Mouse (Mus musculus): ENCODE results near the gene Rassf2. TPM values are rescaled to one million over a fixed set of nuclear protein-coding genes. Genes with fewer than 3 reads are reported as not detected.

Rassf2 gene
- total RNA-seq, 2 experiments from 2014 or later, result 31.4 to 34.8 TPM

GRCm38 (mm10) chr2:131956336-131957256 is 73.5 kb downstream of the Rassf2 start:
- no peak for DNase-seq (ENCODE audit: extremely low spot score in 1 of 2, low spot score in 1 of 2)

- no peak for DNase-seq (ENCODE audit: extremely low spot score in 1 of 2, low spot score in 1 of 2)
These were observed 74.8 kb downstream of the Rassf2 start for GRCm38 (mm10) chr2:131955264-131955663.

- no peak for DNase-seq (ENCODE audit: extremely low spot score in 1 of 2, low spot score in 1 of 2)
These were observed 75.2 kb downstream of the Rassf2 start for GRCm38 (mm10) chr2:131954835-131955234.

- peak in 1 of 2 experiments; percentile 5 for DNase-seq (ENCODE audit: extremely low spot score in 1 of 2, low spot score in 1 of 2)
These were observed 76.3 kb downstream of the Rassf2 start for GRCm38 (mm10) chr2:131953711-131954110.

GRCm38 (mm10) chr2:131952961-131953538 is 77.0 kb downstream of the Rassf2 start:
- peak in 1 of 2 experiments; percentile 5 for DNase-seq (ENCODE audit: extremely low spot score in 1 of 2, low spot score in 1 of 2)

GRCm38 (mm10) chr2:131952456-131952855 is 77.6 kb downstream of the Rassf2 start:
- peak in 1 of 2 experiments; percentile 5 for DNase-seq (ENCODE audit: extremely low spot score in 1 of 2, low spot score in 1 of 2)

- peak in 1 of 2 experiments; percentile 4 for DNase-seq (ENCODE audit: extremely low spot score in 1 of 2, low spot score in 1 of 2)
These were observed 79.4 kb downstream of the Rassf2 start, which contains the start of gene Prnd for GRCm38 (mm10) chr2:131950598-131951095. Gene Prnd (plus strand): TSS chr2:131950861.

GRCm38 (mm10) chr2:131949767-131950597 is 80.1 kb downstream of the Rassf2 start:
- DNase-seq (ENCODE audit: extremely low spot score in 1 of 2, low spot score in 1 of 2), result peak; percentile 32 to 77

- peak in 1 of 2 experiments; percentile 2 for DNase-seq (ENCODE audit: extremely low spot score in 1 of 2, low spot score in 1 of 2)
These were observed 81.0 kb downstream of the Rassf2 start for GRCm38 (mm10) chr2:131948916-131949639.

- DNase-seq (ENCODE audit: extremely low spot score in 1 of 2, low spot score in 1 of 2), result peak in 1 of 2 experiments; percentile 2
These were observed 81.9 kb downstream of the Rassf2 start for GRCm38 (mm10) chr2:131948156-131948555.

GRCm38 (mm10) chr2:131946351-131946750 is 83.7 kb downstream of the Rassf2 start:
- peak in 1 of 2 experiments; percentile 3 for DNase-seq (ENCODE audit: extremely low spot score in 1 of 2, low spot score in 1 of 2)

- peak in 1 of 2 experiments; percentile 7 for DNase-seq (ENCODE audit: extremely low spot score in 1 of 2, low spot score in 1 of 2)
These were observed 84.3 kb downstream of the Rassf2 start for GRCm38 (mm10) chr2:131945765-131946164.

GRCm38 (mm10) chr2:131945225-131945624 is 84.8 kb downstream of the Rassf2 start:
- peak in 1 of 2 experiments; percentile 4 for DNase-seq (ENCODE audit: extremely low spot score in 1 of 2, low spot score in 1 of 2)

GRCm38 (mm10) chr2:131944370-131944769 is 85.7 kb downstream of the Rassf2 start:
- DNase-seq (ENCODE audit: extremely low spot score in 1 of 2, low spot score in 1 of 2), result no peak

- DNase-seq (ENCODE audit: extremely low spot score in 1 of 2, low spot score in 1 of 2), result no peak
These were observed 88.6 kb downstream of the Rassf2 start for GRCm38 (mm10) chr2:131941501-131941900.

- DNase-seq (ENCODE audit: extremely low spot score in 1 of 2, low spot score in 1 of 2), result no peak
These were observed 89.6 kb downstream of the Rassf2 start for GRCm38 (mm10) chr2:131940506-131940905.

Measured in layer of hippocampus, postnatal 25 days (tissue).